18 mouse cellular contexts compared by ENCODE assay signal in the genomic region with DNA sequence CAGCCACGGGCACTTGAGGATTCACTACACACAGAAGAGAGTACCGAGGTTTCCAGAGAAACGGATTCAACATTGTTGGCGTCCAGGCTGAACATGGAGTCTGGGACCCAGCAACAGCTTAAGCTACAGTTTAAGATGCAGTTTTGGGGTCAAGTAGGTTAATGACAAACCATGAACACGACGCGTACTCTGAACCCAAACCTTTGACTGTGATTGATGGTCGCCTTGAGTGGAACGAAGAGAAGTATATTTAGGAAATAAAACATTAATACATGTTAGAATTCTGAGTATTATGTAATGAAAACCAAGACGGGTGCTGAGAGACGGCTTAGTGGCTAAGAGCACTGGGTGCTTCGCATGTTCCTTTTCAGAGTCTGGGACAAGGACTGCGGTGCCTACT.
"Had no signal": no experiment of that assay in that cellular context is flagged by ENCODE, and none has a peak within 500 bp of the region (broad histone marks: within the 10 kb centered on the region; RNA-seq: fewer than 3 reads in every experiment).

No protein-coding gene starts in this region.

- H3K4me1 ChIP-seq: midbrain, embryonic 10.5 days; midbrain, embryonic 12.5 days; neural tube, embryonic 13.5 days; neural tube, embryonic 15.5 days had no signal

- DNase-seq: lung, embryonic 14.5 days; lung, postnatal 10 days; lung, postnatal 4 days; midbrain, embryonic 14.5 days; retina, postnatal 1 day; right cerebral cortex, adult 18-20 months; right cerebral cortex, postnatal 25 days; right cerebral cortex, postnatal 4 days; spleen, adult 18-20 months; thymus, adult 18-20 months; thymus, postnatal 14 days; thymus, postnatal 36 days had no signal

- H3K27ac ChIP-seq: midbrain, embryonic 10.5 days; midbrain, embryonic 12.5 days; neural tube, embryonic 13.5 days; neural tube, embryonic 15.5 days had no signal

- H3K4me2 ChIP-seq: lung, embryonic 14.5 days; midbrain, embryonic 12.5 days; neural tube, embryonic 13.5 days; neural tube, embryonic 15.5 days had no signal

- H3K9me3 ChIP-seq: midbrain, embryonic 10.5 days; midbrain, embryonic 12.5 days; neural tube, embryonic 13.5 days; neural tube, embryonic 15.5 days had no signal

- H3K9ac ChIP-seq: lung, embryonic 14.5 days; midbrain, embryonic 12.5 days; neural tube, embryonic 13.5 days; neural tube, embryonic 15.5 days had no signal

- H3K36me3 ChIP-seq: midbrain, embryonic 10.5 days; midbrain, embryonic 12.5 days; neural tube, embryonic 13.5 days; neural tube, embryonic 15.5 days had no signal

- ATAC-seq: midbrain, embryonic 16.5 days had no signal

- H3K4me3 ChIP-seq: midbrain, embryonic 10.5 days; midbrain, embryonic 12.5 days; myocyte; neural tube, embryonic 13.5 days; neural tube, embryonic 15.5 days had no signal

- H3K27me3 ChIP-seq: midbrain, embryonic 12.5 days; neural tube, embryonic 13.5 days; neural tube, embryonic 15.5 days had no signal
